Comparison of ENCODE assay signal across 7 mouse cellular contexts in the genomic region with DNA sequence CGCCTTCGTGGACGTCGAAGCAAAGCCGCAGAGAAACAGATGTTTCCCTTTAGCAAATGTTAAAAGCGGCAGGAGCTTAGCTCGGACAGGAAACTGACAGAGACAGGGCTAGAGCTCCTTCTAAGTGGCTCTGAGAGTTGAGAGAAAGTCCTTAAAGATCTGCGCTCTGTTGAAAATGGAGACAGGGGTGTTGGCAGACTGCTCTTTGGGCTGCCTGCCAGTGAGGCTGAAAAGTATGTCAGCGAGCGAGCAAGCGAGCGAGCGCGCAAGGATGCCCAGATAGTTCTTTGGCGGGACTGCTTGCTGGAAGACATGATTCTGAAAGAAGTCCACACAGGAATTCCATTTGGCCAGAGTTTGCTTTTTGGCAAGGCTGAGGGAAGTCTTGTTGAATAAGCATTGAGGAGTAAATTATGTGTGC.
DNase-seq lines count a peak whose midpoint lies in the region; ATAC-seq lines count a peak whose summit lies in the region.

No protein-coding gene starts in this region.

- peak; percentile 82 for ATAC-seq in megakaryocyte, adult 5-6 weeks (ENCODE audit: poor library complexity, severe bottlenecking)

- intact Hi-C loops in heart, postnatal 10 days (cut with DNase I) = no loop called here
- intact Hi-C loops in left cerebral cortex, postnatal 10 days (cut with DNase I) = no loop called here

- peak; percentile 30 for DNase-seq in adrenal gland, postnatal 14 days
- peak; percentile 66 for DNase-seq in brain, embryonic 18.5 days (ENCODE audit: low read depth, low spot score)
- DNase-seq in forelimb bud, embryonic 11.5 days (ENCODE audit: low read depth, low spot score) = peak; percentile 13
- peak; percentile 82 to 84 for DNase-seq in heart, postnatal 10 days
- peak; percentile 63 to 81 for DNase-seq in left cerebral cortex, postnatal 10 days (ENCODE audit: extremely low spot score in 1 of 2, low spot score in 2 of 2)
- DNase-seq in urinary bladder, postnatal 14 days (ENCODE audit: low spot score) = peak; percentile 68

Comparison
In these comparisons a context has a peak if more than half of its experiments do, and no peak if none do; other contexts are left out.
1. Peak in every context shown above with its lines: DNase-seq and ATAC-seq.
2. DNase-seq: peak in every context shown above with its lines; median percentile 83 in heart, postnatal 10 days; 72 in left cerebral cortex, postnatal 10 days; 68 in urinary bladder, postnatal 14 days; 66 in brain, embryonic 18.5 days; 30 in adrenal gland, postnatal 14 days; 13 in forelimb bud, embryonic 11.5 days.